Mouse (Mus musculus): ENCODE data around the gene Csf1. TPM values are rescaled to one million over a fixed set of nuclear protein-coding genes. Genes with fewer than 3 reads are reported as not detected.
A peak's percentile ranks its signal among the peaks of the same experiment; 100 is the strongest.

The Csf1 gene
- polyA plus RNA-seq, 1 experiment from 2014 or later: 21.4 TPM

DNA sequence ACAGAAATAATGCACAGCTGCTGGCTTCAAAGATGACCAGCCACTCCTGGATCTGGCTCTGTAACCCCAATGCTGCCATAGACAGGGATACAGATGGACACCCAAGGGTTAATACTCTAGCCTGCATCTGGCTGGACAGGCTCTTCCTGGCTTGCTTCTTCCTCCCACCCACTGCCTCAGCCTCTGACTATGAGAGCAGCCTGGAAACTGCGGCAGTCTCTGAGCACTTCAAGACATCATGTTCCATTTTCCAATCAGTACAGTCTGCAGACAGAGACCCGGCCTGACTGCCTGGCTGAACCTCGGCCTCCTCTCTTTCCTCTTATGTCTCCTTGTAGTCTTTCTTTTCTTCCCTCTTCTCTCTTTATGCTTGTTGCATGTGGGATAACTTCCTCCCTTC, 1.6 kb downstream of the Csf1 start:
- Histone ChIP-seq H3K4me2 (ENCODE audit: low read depth, low read length) (peak overlapping the region; percentile 92), H3K27me3 (replicated peaks; ENCODE audit: control insufficient read depth, insufficient read depth, low read length) (0 out of 2 replicates have a peak, but pooled peaks cover 2% of the 10 kb centered on the region), H3K4me1 (ENCODE audit: control insufficient read depth, insufficient read depth, low read length) (peaks cover 14% of the 10 kb centered on the region), H3K9ac (ENCODE audit: low read depth, low read length) (peak overlapping the region; percentile 93), H3K9me3 (ENCODE audit: control insufficient read depth, low read length) (no peaks in the 10 kb centered on the region), H3K4me3 (ENCODE audit: low read depth, low read length) (peak overlapping the region; percentile 81), H3K27ac (replicated peaks; ENCODE audit: low read depth, low read length) (no peak overlapping the region), H3K36me3 (ENCODE audit: control insufficient read depth, insufficient read depth, low read length) (peaks cover 24% of the 10 kb centered on the region)
- DNase-seq (ENCODE audit: low spot score) (peak; percentile 67), ATAC-seq (ENCODE audit: low read depth) (peak; percentile 37; the same call in 1 of the 2 replicates)
- 11% methylated on average over 3 of the region's 3 CpGs for WGBS

DNA sequence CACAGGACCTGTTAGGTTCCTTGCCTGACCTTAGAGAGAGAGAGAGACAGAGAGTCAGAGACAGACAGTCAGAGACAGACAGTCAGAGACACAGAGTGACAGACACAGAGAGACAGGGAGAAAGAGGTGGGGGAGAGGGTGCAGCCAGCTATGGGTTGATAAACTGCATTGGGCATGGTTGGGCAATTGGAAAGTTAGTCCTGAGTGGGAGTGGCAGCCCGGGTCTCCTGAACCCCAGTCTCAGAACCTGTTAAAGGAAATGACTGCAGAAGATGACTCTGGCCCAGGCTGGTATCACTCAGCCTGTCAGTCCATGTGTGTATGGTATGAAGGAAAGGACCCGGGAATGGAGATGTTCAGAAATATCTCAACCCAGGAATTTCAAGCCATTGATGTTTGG, 2.1 kb downstream of the Csf1 start:
- no peak for DNase-seq (ENCODE audit: low spot score)
- Histone ChIP-seq H3K9me3 (ENCODE audit: control insufficient read depth, low read length) (no peaks in the 10 kb centered on the region), H3K9ac (ENCODE audit: low read depth, low read length) (peak overlapping the region; percentile 93; the same call in 1 of the 2 replicates), H3K4me3 (ENCODE audit: low read depth, low read length) (peak overlapping the region; percentile 81), H3K4me1 (ENCODE audit: control insufficient read depth, insufficient read depth, low read length) (peaks cover 14% of the 10 kb centered on the region), H3K36me3 (ENCODE audit: control insufficient read depth, insufficient read depth, low read length) (peaks cover 29% of the 10 kb centered on the region), H3K27me3 (replicated peaks; ENCODE audit: control insufficient read depth, insufficient read depth, low read length) (0 out of 2 replicates have a peak, but pooled peaks cover under 1% of the 10 kb centered on the region), H3K4me2 (ENCODE audit: low read depth, low read length) (peak overlapping the region; percentile 92), H3K27ac (replicated peaks; ENCODE audit: low read depth, low read length) (no peak overlapping the region)
- no peak for ATAC-seq (ENCODE audit: low read depth)
- WGBS: 55% methylated on average over 2 of the region's 2 CpGs

DNA sequence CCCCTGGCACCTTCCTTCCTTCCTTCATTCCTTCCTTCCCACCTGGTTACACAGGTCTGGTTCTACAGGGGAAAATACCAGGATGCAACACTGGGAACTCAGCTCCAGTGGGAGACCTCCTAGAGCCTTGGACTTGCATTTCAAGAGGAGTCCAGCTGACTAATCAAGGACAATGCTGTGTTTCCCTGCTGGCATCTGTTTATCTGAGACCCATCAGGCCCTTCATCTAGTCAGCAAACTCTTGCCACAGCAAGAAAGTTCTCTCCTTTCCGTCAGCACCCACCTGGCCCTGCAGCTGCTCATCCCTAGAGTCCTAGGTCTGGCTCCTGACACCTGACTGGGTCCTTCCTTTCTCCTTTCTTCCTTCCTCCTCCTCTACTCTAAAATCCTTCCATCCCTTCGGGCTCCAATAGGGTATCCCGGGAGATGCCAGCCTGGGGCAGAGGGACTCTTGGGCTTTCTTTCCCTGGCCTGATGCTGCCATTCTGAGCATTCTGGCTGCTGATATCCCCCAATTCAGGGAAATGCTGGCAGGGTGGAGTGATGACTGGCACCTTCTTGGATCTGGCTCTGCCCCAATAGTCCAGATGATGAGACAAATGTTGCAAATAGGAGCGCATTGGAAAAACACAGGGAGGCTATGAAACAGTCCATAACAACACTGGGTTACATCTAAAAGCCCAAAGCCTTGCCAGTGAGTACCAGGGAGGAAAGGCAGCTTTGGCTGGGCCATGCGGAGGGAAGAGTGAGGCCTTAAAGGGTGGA, 2.7 kb downstream of the Csf1 start:
- DNase-seq (ENCODE audit: low spot score): no peak
- Histone ChIP-seq H3K4me1 (ENCODE audit: control insufficient read depth, insufficient read depth, low read length) (peaks cover 14% of the 10 kb centered on the region), H3K27ac (replicated peaks; ENCODE audit: low read depth, low read length) (no peak overlapping the region), H3K4me3 (ENCODE audit: low read depth, low read length) (no peak overlapping the region), H3K9me3 (ENCODE audit: control insufficient read depth, low read length) (no peaks in the 10 kb centered on the region), H3K9ac (ENCODE audit: low read depth, low read length) (peak overlapping the region; percentile 22; the same call in 1 of the 2 replicates), H3K36me3 (ENCODE audit: control insufficient read depth, insufficient read depth, low read length) (peaks cover 34% of the 10 kb centered on the region), H3K4me2 (ENCODE audit: low read depth, low read length) (peak overlapping the region; percentile 92), H3K27me3 (replicated peaks; ENCODE audit: control insufficient read depth, insufficient read depth, low read length) (no peaks in the 10 kb centered on the region)
- 87% methylated on average over 5 of the region's 5 CpGs for WGBS
- ATAC-seq (ENCODE audit: low read depth): no peak

DNA sequence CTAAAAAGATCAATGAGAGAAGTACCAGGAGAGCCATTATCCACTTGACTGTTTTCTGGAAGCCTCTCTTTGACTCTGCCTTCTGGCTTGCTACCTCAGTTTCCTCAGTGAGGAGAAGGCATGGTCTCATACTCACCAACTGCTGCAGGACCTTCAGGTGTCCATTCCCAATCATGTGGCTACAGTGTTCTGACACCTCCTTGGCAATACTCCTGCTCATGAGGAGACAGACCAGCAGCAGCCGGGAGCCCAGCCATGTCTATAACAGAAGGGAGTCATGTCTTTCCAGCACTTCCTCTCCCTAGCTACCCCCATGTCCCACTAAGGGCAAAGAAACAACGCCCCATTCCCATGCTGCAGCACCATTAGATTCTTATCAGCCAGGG, 3.8 kb downstream of the Csf1 start:
- H3K4me2 ChIP-seq (ENCODE audit: low read depth, low read length): no peak overlapping the region
- no peaks in the 10 kb centered on the region for H3K9me3 ChIP-seq (ENCODE audit: control insufficient read depth, low read length)
- ATAC-seq (ENCODE audit: low read depth): no peak
- no peak for DNase-seq (ENCODE audit: low spot score)
- WGBS: 77% methylated on average over 2 of the region's 2 CpGs
- H3K27me3 ChIP-seq (replicated peaks; ENCODE audit: control insufficient read depth, insufficient read depth, low read length): no peaks in the 10 kb centered on the region
- no peak overlapping the region for H3K4me3 ChIP-seq (ENCODE audit: low read depth, low read length)
- H3K4me1 ChIP-seq (ENCODE audit: control insufficient read depth, insufficient read depth, low read length): peaks cover 14% of the 10 kb centered on the region
- no peak overlapping the region for H3K27ac ChIP-seq (replicated peaks; ENCODE audit: low read depth, low read length)
- peaks cover 43% of the 10 kb centered on the region for H3K36me3 ChIP-seq (ENCODE audit: control insufficient read depth, insufficient read depth, low read length)
- H3K9ac ChIP-seq (ENCODE audit: low read depth, low read length): no peak overlapping the region

DNA sequence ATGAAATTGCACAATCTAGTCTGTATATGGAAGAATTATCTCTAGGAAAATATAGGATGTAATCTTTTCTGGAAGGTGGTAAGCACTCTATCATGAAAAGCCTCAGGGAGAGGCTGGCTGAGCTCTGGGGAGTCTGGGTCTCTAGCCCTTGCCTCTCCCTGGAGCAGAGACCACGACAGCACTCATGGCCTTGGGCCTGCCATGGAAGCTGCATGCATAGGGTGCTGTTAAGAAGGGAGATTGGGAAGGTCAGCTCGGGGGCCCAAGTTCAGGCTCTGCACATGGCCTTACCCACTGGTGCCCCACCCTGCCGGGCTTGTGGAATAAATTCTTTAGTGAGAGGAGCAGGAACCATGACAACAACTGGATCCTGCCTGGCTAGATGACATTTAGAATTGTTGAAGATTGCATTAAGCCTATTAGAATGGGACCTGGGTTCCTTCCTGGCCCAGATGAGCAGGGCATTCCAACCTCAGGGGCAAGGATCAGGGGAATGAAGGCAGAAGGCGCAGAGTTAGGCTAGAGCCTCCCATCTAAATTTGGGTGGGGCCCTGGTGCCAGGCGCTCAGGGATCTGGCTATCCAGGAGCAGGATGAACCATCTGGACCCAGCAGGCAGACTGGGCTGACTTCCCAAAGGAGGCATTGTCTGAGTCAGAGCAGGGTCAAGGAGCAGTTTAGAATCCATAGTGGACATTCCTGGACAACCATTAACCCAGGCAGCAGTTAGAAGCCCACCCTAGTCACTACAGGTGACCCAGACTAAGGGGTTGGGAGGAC, 4.4 kb downstream of the Csf1 start:
- Histone ChIP-seq H3K36me3 (ENCODE audit: control insufficient read depth, insufficient read depth, low read length) (peaks cover 49% of the 10 kb centered on the region), H3K4me3 (ENCODE audit: low read depth, low read length) (no peak overlapping the region), H3K27ac (replicated peaks; ENCODE audit: low read depth, low read length) (no peak overlapping the region), H3K27me3 (replicated peaks; ENCODE audit: control insufficient read depth, insufficient read depth, low read length) (no peaks in the 10 kb centered on the region), H3K4me2 (ENCODE audit: low read depth, low read length) (no peak overlapping the region), H3K9ac (ENCODE audit: low read depth, low read length) (no peak overlapping the region), H3K9me3 (ENCODE audit: control insufficient read depth, low read length) (no peaks in the 10 kb centered on the region), H3K4me1 (ENCODE audit: control insufficient read depth, insufficient read depth, low read length) (peaks cover 14% of the 10 kb centered on the region)
- no peak for ATAC-seq (ENCODE audit: low read depth)
- WGBS: 74% methylated on average over 5 of the region's 5 CpGs
- no peak for DNase-seq (ENCODE audit: low spot score)

DNA sequence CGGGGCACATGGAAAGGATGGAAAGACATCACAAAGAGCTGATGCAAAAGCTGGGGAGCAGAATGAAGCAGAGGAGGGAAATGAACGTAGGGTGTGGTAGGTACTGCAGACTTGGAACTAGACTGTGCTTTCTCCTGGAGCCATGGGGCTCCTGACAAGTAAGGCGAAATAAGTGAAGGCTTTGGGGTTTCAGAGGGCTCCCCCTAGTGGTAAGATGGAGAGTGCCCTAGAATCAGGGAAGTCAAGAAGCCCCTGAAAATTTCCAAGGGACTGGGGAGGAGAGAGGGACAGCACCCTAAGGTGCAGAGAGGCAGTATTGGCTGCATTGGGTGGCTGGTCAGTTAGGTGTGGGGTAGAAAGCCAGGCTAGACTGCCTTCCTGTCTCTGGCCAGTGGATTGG, 5.6 kb downstream of the Csf1 start:
- no peak overlapping the region for H3K27ac ChIP-seq (replicated peaks; ENCODE audit: low read depth, low read length)
- peak; percentile 51 for DNase-seq (ENCODE audit: low spot score)
- peaks cover 62% of the 10 kb centered on the region for H3K36me3 ChIP-seq (ENCODE audit: control insufficient read depth, insufficient read depth, low read length)
- H3K4me1 ChIP-seq (ENCODE audit: control insufficient read depth, insufficient read depth, low read length): peaks cover 14% of the 10 kb centered on the region
- no peaks in the 10 kb centered on the region for H3K9me3 ChIP-seq (ENCODE audit: control insufficient read depth, low read length)
- ATAC-seq (ENCODE audit: low read depth): no peak
- H3K4me3 ChIP-seq (ENCODE audit: low read depth, low read length): no peak overlapping the region
- H3K4me2 ChIP-seq (ENCODE audit: low read depth, low read length): no peak overlapping the region
- H3K9ac ChIP-seq (ENCODE audit: low read depth, low read length): no peak overlapping the region
- H3K27me3 ChIP-seq (replicated peaks; ENCODE audit: control insufficient read depth, insufficient read depth, low read length): no peaks in the 10 kb centered on the region
- 48% methylated on average over 3 of the region's 3 CpGs for WGBS

DNA sequence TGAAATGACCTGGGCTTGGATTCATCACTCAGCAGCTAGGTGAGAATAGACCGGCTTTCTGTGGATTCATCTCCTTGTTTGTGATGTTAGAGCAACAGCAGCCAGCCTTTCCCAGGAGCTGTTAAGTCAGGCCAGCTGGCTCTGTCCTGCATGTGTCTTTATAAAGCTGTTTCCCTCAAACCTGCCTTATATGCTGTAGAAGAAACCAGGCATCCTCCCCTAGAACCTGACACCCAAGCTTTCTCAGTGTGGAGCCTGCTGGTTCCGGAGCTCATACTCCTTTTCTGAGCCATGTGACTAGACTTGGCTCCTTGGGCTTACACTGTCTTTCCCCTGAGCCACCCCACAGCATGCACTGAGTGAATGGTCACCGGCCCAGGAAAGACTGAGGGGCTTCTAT, 8.7 kb downstream of the Csf1 start:
- ATAC-seq (ENCODE audit: low read depth) (no peak), DNase-seq (ENCODE audit: low spot score) (no peak)
- 61% methylated on average over 3 of the region's 3 CpGs for WGBS
- H3K4me2 ChIP-seq (ENCODE audit: low read depth, low read length): no peak overlapping the region
- no peaks in the 10 kb centered on the region for H3K27me3 ChIP-seq (replicated peaks; ENCODE audit: control insufficient read depth, insufficient read depth, low read length)
- no peaks in the 10 kb centered on the region for H3K4me1 ChIP-seq (ENCODE audit: control insufficient read depth, insufficient read depth, low read length)
- H3K4me3 ChIP-seq (ENCODE audit: low read depth, low read length): no peak overlapping the region
- H3K9me3 ChIP-seq (ENCODE audit: control insufficient read depth, low read length): no peaks in the 10 kb centered on the region
- H3K36me3 ChIP-seq (ENCODE audit: control insufficient read depth, insufficient read depth, low read length): peaks cover 86% of the 10 kb centered on the region
- H3K9ac ChIP-seq (ENCODE audit: low read depth, low read length): no peak overlapping the region
- no peak overlapping the region for H3K27ac ChIP-seq (replicated peaks; ENCODE audit: low read depth, low read length)

DNA sequence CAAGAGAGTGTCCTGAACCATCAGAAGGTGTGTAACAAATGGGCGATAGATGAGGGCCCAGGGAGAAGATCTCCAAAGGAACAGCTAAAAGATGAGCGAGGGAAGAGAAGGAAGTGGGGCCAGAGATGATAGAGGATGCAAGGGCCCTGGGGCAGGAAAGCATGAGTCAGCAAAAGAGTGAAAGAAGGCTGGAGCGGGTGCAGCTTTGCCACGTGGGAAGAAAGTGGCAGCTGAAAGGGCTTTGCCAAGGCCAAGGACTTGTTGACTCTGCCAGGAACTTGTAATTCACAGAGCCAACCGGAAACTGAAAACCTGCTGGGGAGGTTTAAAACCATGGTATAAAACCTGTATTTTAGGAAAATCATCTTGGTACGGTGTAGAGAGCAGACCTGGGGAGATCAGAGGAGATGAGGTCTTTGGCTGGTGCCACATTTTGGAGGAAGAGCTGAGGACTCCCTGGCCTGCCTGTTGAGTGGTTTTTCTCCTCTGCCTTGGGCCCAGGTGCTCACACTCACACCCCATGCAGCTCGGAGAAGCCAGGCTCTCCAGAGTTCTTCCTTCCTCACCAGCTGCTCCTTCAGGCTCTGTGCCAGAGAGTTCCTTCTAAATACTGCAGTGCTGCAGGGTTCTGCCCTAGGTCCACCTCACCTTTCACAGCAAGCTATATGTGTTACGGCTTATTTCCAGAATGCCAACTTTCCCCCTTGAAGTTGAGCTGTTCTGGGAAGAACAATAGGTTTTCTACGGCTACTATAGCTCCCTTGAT, 9.3 kb downstream of the Csf1 start:
- WGBS: 69% methylated on average over 9 of the region's 9 CpGs
- 0 out of 2 replicates have a peak overlapping the region, but pooled peaks have one; percentile 23 for H3K27ac ChIP-seq (replicated peaks; ENCODE audit: low read depth, low read length)

More for the DNA sequence above, 9.3 kb downstream of the Csf1 start:
- no peak for DNase-seq (ENCODE audit: low spot score)
- peaks cover 86% of the 10 kb centered on the region for H3K36me3 ChIP-seq (ENCODE audit: control insufficient read depth, insufficient read depth, low read length)
- no peaks in the 10 kb centered on the region for H3K27me3 ChIP-seq (replicated peaks; ENCODE audit: control insufficient read depth, insufficient read depth, low read length)
- no peak for ATAC-seq (ENCODE audit: low read depth)
- H3K9me3 ChIP-seq (ENCODE audit: control insufficient read depth, low read length): no peaks in the 10 kb centered on the region
- H3K4me1 ChIP-seq (ENCODE audit: control insufficient read depth, insufficient read depth, low read length): no peaks in the 10 kb centered on the region
- H3K4me2 ChIP-seq (ENCODE audit: low read depth, low read length): no peak overlapping the region
- no peak overlapping the region for H3K4me3 ChIP-seq (ENCODE audit: low read depth, low read length)
- H3K9ac ChIP-seq (ENCODE audit: low read depth, low read length): no peak overlapping the region
